Mouse (Mus musculus): ENCODE results near the gene Slc15a4. TPM values are rescaled to one million over a fixed set of nuclear protein-coding genes. Genes with fewer than 3 reads are reported as not detected.

The Slc15a4 gene
- total RNA-seq, 2 experiments from 2014 or later, result 21.4 to 22.1 TPM

DNA sequence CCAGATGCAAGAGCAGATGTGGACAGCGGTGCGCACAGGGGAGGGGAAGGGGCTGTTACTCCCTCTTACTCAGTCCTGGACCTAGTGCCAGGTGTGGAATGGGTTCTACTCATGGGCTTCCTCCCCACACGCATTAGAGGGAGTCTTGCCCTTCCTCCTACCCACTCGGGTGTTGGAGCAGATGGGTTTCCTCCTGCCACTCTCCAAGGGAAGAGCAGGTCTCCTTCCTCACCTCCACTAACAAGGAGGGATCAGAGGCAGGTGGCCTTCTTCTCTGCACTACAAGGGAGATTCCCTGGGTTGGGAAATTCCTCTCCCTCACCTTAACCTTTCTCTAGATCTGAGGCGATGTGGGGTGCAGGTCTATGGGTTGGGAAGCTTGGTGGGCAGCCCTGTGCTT is 16.5 kb downstream of the Slc15a4 start:
- H3K27ac ChIP-seq, result peak overlapping the region; percentile 95
- intact Hi-C loops (cut with DNase I), result loop anchor here (10.0 kb wide), 1 partner anchor 1399 kb away; no protein-coding TSS in a partner anchor
- no peak for TF ChIP-seq CTCF (IDR thresholded peaks at IDR 0.05)
- DNase-seq, result no peak
- H3K4me3 ChIP-seq, result peak overlapping the region; percentile 84

GRCm38 (mm10) chr5:127615459-127615858 is 17.2 kb downstream of the Slc15a4 start:
- no peak for TF ChIP-seq CTCF (IDR thresholded peaks at IDR 0.05)
- DNase-seq, result no peak
- peak overlapping the region; percentile 84 for H3K4me3 ChIP-seq
- H3K27ac ChIP-seq, result peak overlapping the region; percentile 95
- intact Hi-C loops (cut with DNase I), result loop anchor here (1.0 to 10.0 kb wide), 2 partner anchors 20 to 1399 kb away; no protein-coding TSS in a partner anchor

DNA sequence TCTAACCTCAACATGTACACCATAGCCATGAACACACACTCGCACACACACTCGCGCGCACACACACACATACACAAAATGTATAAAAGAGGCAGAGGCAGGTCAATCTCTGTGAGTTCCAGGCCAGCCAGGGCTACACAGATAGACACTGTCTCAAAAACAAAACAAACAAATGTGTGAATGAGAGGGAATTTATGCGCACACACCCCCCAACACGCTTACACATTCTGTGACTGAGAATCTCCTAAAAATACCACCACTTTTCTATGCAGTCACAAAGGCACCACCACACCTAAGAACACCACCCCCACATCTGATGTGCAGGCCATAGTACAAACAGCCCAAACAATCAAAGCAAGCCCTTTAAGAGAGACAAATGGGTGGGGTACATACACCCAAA is 20.3 kb downstream of the Slc15a4 start:
- no peak for DNase-seq
- TF ChIP-seq CTCF (IDR thresholded peaks at IDR 0.05), result no peak
- intact Hi-C loops (cut with DNase I), result loop anchor here (10.0 kb wide), 1 partner anchor 1402 kb away; no protein-coding TSS in a partner anchor
- Histone ChIP-seq H3K4me3 (no peak overlapping the region), H3K27ac (peak overlapping the region; percentile 89)

GRCm38 (mm10) chr5:127611881-127612280 is 20.8 kb downstream of the Slc15a4 start:
- intact Hi-C loops (cut with DNase I), result loop anchor here (2.0 to 10.0 kb wide), 2 partner anchors 17 to 1403 kb away; no protein-coding TSS in a partner anchor
- H3K27ac ChIP-seq, result peak overlapping the region; percentile 89
- DNase-seq, result no peak

GRCm38 (mm10) chr5:127610787-127611509 is 21.7 kb downstream of the Slc15a4 start:
- Histone ChIP-seq H3K4me3 (peak overlapping the region; percentile 32), H3K27ac (peak overlapping the region; percentile 89)
- DNase-seq, result peak; percentile 76
- intact Hi-C loops (cut with DNase I), result loop anchor here (2.0 to 10.0 kb wide), 2 partner anchors 16 to 1404 kb away; no protein-coding TSS in a partner anchor
- TF ChIP-seq CTCF (IDR thresholded peaks at IDR 0.05), result no peak

More at GRCm38 (mm10) chr5:127611881-127612280, 20.8 kb downstream of the Slc15a4 start:
- TF ChIP-seq CTCF (IDR thresholded peaks at IDR 0.05), result no peak
- H3K4me3 ChIP-seq, result no peak overlapping the region; the same call in 1 of the 2 replicates

DNA sequence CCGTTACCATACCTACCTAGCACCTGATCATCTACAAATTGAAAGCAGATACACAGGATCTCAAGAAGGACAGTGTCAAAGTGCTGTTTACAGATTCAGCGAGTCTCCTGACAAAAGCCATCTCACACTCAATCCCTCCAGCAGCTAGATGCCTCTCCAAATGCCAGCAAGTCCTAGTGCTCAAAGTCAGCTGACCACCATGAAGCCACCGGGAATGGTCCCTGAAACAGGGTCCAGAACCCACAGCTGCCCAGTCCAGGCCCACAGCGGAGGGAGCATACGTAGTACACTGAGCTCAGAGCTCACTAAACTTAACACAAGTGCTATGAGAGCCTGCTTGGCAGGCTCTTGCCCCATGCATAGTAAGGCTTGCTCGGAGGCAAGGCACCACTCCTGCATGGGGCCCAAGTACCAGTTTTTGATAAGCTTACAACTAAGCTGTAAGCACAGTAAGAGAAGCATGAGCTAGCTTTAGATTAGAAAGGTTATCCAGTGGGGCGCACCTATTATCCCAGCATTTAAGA is 23.4 kb downstream of the Slc15a4 start:
- intact Hi-C loops (cut with DNase I), result no loop called here
- no peak for TF ChIP-seq CTCF (IDR thresholded peaks at IDR 0.05)
- Histone ChIP-seq H3K27ac (peak overlapping the region; percentile 89), H3K4me3 (no peak overlapping the region)
- DNase-seq, result no peak

GRCm38 (mm10) chr5:127607507-127607906 is 25.2 kb downstream of the Slc15a4 start:
- no peak for TF ChIP-seq CTCF (IDR thresholded peaks at IDR 0.05)
- intact Hi-C loops (cut with DNase I), result no loop called here
- H3K27ac ChIP-seq, result peak overlapping the region; percentile 89
- DNase-seq, result no peak
- no peak overlapping the region for H3K4me3 ChIP-seq

DNA sequence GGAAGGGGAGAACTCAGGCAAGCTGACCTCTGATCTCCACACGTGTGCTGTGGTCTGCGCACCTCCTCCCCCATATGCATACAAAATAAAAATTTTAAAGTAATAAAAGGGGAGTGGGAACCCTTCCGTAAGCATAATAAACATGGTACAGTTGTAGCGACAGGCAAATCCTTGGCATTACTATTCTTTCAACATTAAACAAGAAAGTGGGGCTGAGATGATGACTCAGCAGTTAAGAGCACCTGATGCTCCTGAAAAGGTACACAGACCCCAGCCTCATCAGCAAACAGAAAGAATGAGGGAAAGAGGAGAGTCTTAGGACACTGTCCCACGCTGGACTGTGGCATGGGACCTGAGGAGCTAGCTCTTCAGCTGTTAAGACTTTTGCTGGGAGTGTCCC is 29.7 kb downstream of the Slc15a4 start:
- no peak for TF ChIP-seq CTCF (IDR thresholded peaks at IDR 0.05)
- Histone ChIP-seq H3K4me3 (no peak overlapping the region), H3K27ac (no peak overlapping the region)
- intact Hi-C loops (cut with DNase I), result no loop called here
- DNase-seq, result no peak

DNA sequence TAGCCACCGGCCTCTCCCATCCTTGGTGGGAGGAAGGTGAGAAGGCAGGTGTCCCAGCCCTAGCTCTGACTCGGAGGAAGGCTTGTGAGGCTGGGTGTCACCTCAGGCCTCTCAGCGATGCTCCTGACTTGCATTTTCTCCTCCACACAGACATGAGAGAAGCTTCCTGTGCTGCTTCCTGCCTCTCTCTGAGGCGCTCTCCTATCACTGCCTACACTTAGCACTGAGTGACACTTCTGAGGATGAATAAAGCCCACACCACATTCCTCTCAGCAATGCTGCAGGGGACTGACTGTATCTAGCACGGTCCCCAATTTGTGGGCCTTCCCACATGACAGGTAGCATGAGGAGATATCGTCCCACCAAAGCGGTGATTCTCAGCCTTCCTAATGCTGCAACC is 35.8 kb downstream of the Slc15a4 start:
- H3K27ac ChIP-seq, result peak overlapping the region; percentile 86
- no peak for TF ChIP-seq CTCF (IDR thresholded peaks at IDR 0.05)
- H3K4me3 ChIP-seq, result no peak overlapping the region
- no peak for DNase-seq
- intact Hi-C loops (cut with DNase I), result no loop called here

GRCm38 (mm10) chr5:127595676-127596075 is 37.0 kb downstream of the Slc15a4 start:
- DNase-seq, result peak; percentile 42
- TF ChIP-seq CTCF (IDR thresholded peaks at IDR 0.05), result no peak
- H3K27ac ChIP-seq, result peak overlapping the region; percentile 86
- H3K4me3 ChIP-seq, result no peak overlapping the region
- intact Hi-C loops (cut with DNase I), result loop anchor here (1.0 to 2.0 kb wide), 2 partner anchors 15 to 20 kb away; no protein-coding TSS in a partner anchor

DNA sequence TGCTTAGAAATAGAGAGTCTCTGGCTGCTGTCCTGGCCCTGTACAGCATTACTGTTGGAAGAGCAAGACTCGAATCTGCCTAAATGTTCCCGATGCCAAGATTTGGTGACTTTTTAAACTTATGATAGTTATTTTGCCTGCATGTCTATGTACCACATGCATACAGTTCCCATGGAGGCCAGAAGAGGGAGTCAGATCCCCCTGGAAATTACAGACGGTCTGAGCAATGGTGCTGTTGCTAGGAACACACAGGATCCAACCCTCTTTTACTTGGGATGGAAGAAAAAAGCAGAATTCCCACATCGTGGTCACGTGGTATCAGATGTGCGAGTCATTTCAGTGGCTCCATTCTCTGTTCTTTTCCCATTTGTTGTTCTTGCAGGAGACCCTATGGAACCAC is 39.8 kb downstream of the Slc15a4 start:
- Histone ChIP-seq H3K27ac (no peak overlapping the region), H3K4me3 (no peak overlapping the region)
- DNase-seq, result no peak
- intact Hi-C loops (cut with DNase I), result loop anchor here (5.0 kb wide), 1 partner anchor 54 kb away; no protein-coding TSS in a partner anchor
- TF ChIP-seq CTCF (IDR thresholded peaks at IDR 0.05), result peak; percentile 59

DNA sequence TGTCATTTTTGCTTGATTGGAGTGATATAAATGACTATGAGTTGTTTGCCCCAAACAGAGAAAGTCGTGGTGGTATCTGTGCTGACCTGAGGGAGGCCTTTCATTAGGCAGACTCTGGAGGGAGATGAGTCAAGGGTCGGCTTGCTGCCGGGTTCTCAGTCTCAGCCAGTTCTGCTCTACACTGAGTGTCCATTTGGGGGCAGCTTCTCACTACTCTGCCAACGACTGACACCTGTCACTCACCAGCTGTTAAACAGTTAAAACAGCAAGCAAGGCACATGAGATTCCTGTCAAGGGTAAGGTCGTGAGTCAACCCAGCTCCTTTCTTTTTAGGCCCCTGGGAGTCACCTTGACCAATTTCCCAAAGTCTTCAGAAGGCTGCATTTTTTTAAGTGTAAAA is 40.3 kb downstream of the Slc15a4 start:
- H3K27ac ChIP-seq, result no peak overlapping the region
- DNase-seq, result no peak
- no peak for TF ChIP-seq CTCF (IDR thresholded peaks at IDR 0.05)
- no peak overlapping the region for H3K4me3 ChIP-seq
- intact Hi-C loops (cut with DNase I), result loop anchor here (5.0 kb wide), 1 partner anchor 55 kb away; no protein-coding TSS in a partner anchor

DNA sequence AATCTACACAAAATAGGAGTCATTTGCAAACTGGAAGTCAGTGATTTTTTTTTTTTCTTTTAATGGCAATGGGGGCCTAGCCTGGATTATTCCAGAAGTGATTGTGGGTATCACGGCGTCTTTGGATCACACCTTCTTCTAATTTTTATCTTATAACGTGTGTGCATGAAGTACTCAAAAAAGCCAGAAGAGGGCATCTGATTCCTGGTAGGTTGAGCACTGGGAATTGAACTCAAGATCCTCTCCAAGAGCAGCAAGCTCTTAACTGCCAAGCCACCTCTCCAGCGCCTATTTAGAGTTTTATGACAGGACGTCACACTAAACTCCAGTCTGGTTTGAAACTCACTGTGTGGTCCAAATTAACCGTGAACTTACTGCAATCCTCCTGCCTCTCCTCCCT is 44.8 kb downstream of the Slc15a4 start:
- TF ChIP-seq CTCF (IDR thresholded peaks at IDR 0.05), result peak; percentile 35
- Histone ChIP-seq H3K4me3 (no peak overlapping the region), H3K27ac (no peak overlapping the region)
- intact Hi-C loops (cut with DNase I), result no loop called here
- no peak for DNase-seq
